Mouse (Mus musculus) hindbrain, embryonic 15.5 days (tissue): ENCODE results near the gene Xrcc6. TPM values are rescaled to one million over a fixed set of nuclear protein-coding genes. Genes with fewer than 3 reads are reported as not detected.
A peak's percentile ranks its signal among the peaks of the same experiment; 100 is the strongest.

ENCODE experiments used
- ATAC-seq: fragments of 200-750 bp; cut with Nextera tagmentation; 2 replicates; pipeline ENCODE4 v1.8.0; 2017; ENCODE audit warnings: low read depth, moderate number of reproducible peaks, moderate TSS enrichment; ENCODE audit not compliant: low FRiP score
- H3K27ac ChIP-seq: fragments of 300-500 bp; sonication (generic); replicated peaks from 2 replicates; pipeline ENCODE4 v1.5.1; 2015; ENCODE audit warnings: mild to moderate bottlenecking, inconsistent platforms
- H3K27me3 ChIP-seq: fragments of 300-500 bp; sonication (generic); 2 replicates; pipeline ENCODE4 v1.6.1; 2015; ENCODE audit warnings: control low read depth, inconsistent platforms
- H3K36me3 ChIP-seq: fragments of 300-500 bp; sonication (generic); 2 replicates; pipeline ENCODE4 v1.6.1; 2015; ENCODE audit warnings: control low read depth, inconsistent platforms
- H3K4me1 ChIP-seq: fragments of 300-500 bp; sonication (generic); replicated peaks from 2 replicates; pipeline ENCODE4 v1.6.1; 2015; ENCODE audit warnings: control low read depth, inconsistent platforms
- H3K4me2 ChIP-seq: fragments of 300-500 bp; sonication (generic); 2 replicates; pipeline ENCODE4 v1.6.1; 2015; ENCODE audit warnings: moderate library complexity, mild to moderate bottlenecking, inconsistent platforms
- H3K4me3 ChIP-seq: fragments of 300-500 bp; sonication (generic); 2 replicates; pipeline ENCODE4 v1.5.1; 2015; ENCODE audit warnings: mild to moderate bottlenecking, inconsistent platforms
- H3K9ac ChIP-seq: fragments of 300-500 bp; sonication (generic); 2 replicates; pipeline ENCODE4 v1.6.1; 2015; ENCODE audit warnings: inconsistent platforms
- H3K9me3 ChIP-seq: fragments of 300-500 bp; sonication (generic); 2 replicates; pipeline ENCODE4 v1.6.1; 2016; ENCODE audit warnings: control low read depth, inconsistent platforms
- WGBS: fragments of 180-500 bp; shearing (Covaris S2); methylation state at CpG from one replicate; pipeline ENCODE4 v1.1.7; 2015; 5-methylcytosine and 5-hydroxymethylcytosine counted together
- polyA plus RNA-seq: library from polyadenylated mRNA; unstranded; fragments of >200 nt; fragmentation: Nextera tagmentation; extraction: Ambion mirVana; gene quantifications from 2 replicates; pipeline ENCODE4 v1.2.1, GENCODE M21; 2015

The Xrcc6 gene
- polyA plus RNA-seq, 1 experiment from 2014 or later: 43.4 TPM

DNA sequence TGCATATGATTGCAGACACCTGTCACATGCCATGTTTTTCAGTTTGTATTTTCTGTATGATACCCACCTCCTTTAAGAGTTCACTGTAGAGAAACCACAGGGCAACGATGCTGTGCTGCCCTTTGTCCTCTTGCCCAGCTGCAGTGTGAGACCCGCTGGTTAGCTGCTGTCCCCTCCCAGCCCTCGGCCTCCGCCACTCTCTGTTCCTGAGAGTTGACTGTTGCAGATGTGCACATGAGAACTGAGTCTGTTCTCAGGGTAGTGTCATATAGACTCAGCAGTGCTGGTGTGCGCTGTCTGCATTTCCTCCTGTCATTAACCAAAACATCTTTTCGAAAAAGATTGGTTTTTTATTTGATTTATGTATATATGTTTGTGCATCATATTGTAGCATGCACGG, 44.8 kb downstream of the Xrcc6 start:
- no peak for ATAC-seq
- Histone ChIP-seq H3K4me3 (no peak overlapping the region), H3K4me1 (no peaks in the 10 kb centered on the region), H3K9ac (no peak overlapping the region), H3K4me2 (no peak overlapping the region), H3K27ac (no peak overlapping the region), H3K9me3 (no peaks in the 10 kb centered on the region), H3K27me3 (no peaks in the 10 kb centered on the region), H3K36me3 (peaks cover 54% of the 10 kb centered on the region)
- 91% methylated on average over 7 of the region's 7 CpGs for WGBS

GRCm38 (mm10) chr15:82033762-82034161, 46.1 kb downstream of the Xrcc6 start, which contains the start of gene Desi1:
Gene Desi1, minus strand, starts transcription at chr15:82033862.
- ATAC-seq: no peak
- no peak within 1 kb of the TSS for H3K4me3 ChIP-seq
- H3K4me1 ChIP-seq: no peaks in the 10 kb centered on the region
- H3K27ac ChIP-seq: no peak within 1 kb of the TSS
- H3K4me2 ChIP-seq: no peak within 1 kb of the TSS
- no peak within 1 kb of the TSS for H3K9ac ChIP-seq
- no peaks in the 10 kb centered on the region for H3K9me3 ChIP-seq
- no peaks in the 10 kb centered on the region for H3K27me3 ChIP-seq
- 92% methylated on average over 4 of the region's 4 CpGs for WGBS
- H3K36me3 ChIP-seq: peaks cover 58% of the 10 kb centered on the region

- Histone ChIP-seq H3K36me3 (peaks cover 56% of the 10 kb centered on the region), H3K27ac (no peak overlapping the region), H3K4me3 (no peak overlapping the region), H3K27me3 (no peaks in the 10 kb centered on the region), H3K9me3 (no peaks in the 10 kb centered on the region), H3K9ac (no peak overlapping the region), H3K4me2 (no peak overlapping the region), H3K4me1 (no peaks in the 10 kb centered on the region)
- 83% methylated on average over 12 of the region's 12 CpGs for WGBS
- ATAC-seq: no peak
Observed at GRCm38 (mm10) chr15:82035904-82036689, 48.5 kb downstream of the Xrcc6 start.

DNA sequence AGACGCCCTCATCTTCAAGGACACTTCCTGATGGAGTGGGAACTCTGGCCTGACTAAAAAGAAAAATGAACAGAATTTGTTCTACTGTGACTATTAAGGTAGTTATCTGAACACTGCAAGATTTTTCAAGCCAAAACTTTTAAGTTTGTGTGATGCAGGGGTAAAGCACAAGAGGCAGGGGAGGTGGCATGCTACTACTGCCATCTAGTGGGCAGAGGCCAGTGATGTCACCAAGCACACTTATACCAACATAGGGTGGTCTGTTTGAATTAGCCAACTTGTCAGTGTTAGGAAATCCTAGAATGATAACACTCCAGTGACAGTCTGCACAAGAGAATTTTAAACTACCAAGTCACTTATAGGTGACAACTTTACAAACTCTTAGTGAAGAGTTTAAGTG, 53.0 kb downstream of the Xrcc6 start:
- H3K9ac ChIP-seq: no peak overlapping the region
- H3K9me3 ChIP-seq: no peaks in the 10 kb centered on the region
- H3K4me2 ChIP-seq: no peak overlapping the region
- 100% methylated on average over 1 of the region's 1 CpGs for WGBS
- H3K4me3 ChIP-seq: no peak overlapping the region
- no peak overlapping the region for H3K27ac ChIP-seq
- H3K27me3 ChIP-seq: no peaks in the 10 kb centered on the region
- peaks cover 16% of the 10 kb centered on the region for H3K4me1 ChIP-seq
- H3K36me3 ChIP-seq: peaks cover 48% of the 10 kb centered on the region
- no peak for ATAC-seq

DNA sequence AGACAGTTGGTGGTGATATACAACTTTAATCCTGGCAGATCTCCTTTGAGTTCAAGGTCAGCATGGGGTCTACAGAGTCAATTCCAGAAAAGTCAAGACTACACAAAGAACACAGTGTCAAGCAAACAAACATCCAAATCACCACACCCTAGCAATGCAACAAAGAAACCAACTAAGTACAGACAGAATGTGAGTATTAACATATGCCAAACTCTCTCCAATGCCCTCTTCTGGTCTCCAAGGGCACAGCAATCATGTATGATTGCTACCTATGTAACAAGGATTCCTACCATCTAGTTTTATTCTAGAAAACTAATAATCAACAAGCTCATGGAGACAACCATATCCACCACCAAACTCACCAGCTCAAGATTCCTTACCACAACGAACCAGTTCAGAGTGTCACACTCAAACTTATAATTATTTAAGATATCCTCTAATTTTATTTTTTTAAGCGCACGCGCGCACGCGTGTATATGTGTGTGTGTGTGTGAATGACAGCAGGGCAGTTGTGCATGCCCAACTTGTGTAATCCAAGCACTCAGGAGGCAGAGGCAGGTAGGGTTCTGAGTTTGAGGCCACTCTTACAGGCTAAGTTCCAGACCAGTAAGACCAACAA, 56.6 kb downstream of the Xrcc6 start:
- Histone ChIP-seq H3K27ac (no peak overlapping the region), H3K4me2 (no peak overlapping the region), H3K9ac (no peak overlapping the region), H3K36me3 (peaks cover 25% of the 10 kb centered on the region), H3K27me3 (no peaks in the 10 kb centered on the region), H3K9me3 (no peaks in the 10 kb centered on the region), H3K4me1 (peaks cover 35% of the 10 kb centered on the region), H3K4me3 (no peak overlapping the region)
- WGBS: 97% methylated on average over 7 of the region's 7 CpGs
- no peak for ATAC-seq

GRCm38 (mm10) chr15:82046246-82046891, 58.7 kb downstream of the Xrcc6 start:
- peak overlapping the region; percentile 92; the same call in 1 of the 2 replicates for H3K27ac ChIP-seq
- H3K4me2 ChIP-seq: peak overlapping the region; percentile 95
- no peaks in the 10 kb centered on the region for H3K27me3 ChIP-seq
- ATAC-seq: no peak
- H3K9ac ChIP-seq: peak overlapping the region; percentile 72
- WGBS: 6% methylated on average over 26 of the region's 26 CpGs
- peak overlapping the region; percentile 75 for H3K4me3 ChIP-seq
- peaks cover 10% of the 10 kb centered on the region; the same call in 1 of the 2 replicates for H3K36me3 ChIP-seq
- H3K4me1 ChIP-seq: peaks cover 35% of the 10 kb centered on the region
- no peaks in the 10 kb centered on the region for H3K9me3 ChIP-seq

DNA sequence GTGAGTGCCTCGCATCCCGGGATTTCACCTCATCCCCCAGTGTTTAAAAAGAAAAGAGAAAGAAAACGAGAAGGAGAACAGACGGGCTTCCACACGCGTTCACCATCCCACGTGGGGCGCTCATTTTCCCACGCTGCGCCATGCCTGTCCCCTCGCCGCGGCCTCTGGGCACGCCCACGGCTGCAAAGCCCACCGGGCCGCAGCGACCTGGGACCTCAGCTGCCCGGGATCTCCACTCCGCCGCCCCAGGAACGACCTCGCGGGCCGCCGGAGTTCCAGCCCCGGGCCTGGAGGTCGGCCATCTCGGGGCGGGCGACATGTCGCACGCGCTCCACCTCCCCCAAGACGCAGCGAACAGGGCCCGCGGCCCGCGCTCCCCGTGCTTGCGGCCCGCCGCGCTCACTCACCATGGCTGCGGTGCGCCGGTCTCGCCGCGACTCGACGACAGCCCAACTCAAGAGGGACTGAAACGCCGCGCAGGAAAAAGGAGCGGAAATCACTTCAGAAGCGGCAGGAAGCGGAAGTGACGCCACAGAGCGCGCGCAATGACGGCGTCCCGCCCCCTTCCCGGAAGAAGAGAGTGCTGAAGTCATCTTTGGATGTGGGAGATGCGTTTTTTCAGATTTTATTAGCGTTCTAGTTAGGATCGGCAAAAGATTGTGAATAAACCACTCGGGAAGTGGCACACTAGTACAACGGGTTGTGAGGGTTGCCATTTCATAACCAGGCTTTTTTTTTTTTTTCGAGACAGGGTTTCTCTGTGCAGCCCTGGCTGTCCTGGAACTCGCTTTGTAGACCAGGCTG, 59.6 kb downstream of the Xrcc6 start, which contains the start of gene Snu13:
Gene Snu13 (minus strand): TSS at position 519 of the 804 bp plus-strand sequence.
- Histone ChIP-seq H3K4me3 (peak within 1 kb of the TSS; percentile 75), H3K27me3 (no peaks in the 10 kb centered on the region), H3K4me2 (peak within 1 kb of the TSS; percentile 95), H3K4me1 (peaks cover 35% of the 10 kb centered on the region), H3K27ac (peak within 1 kb of the TSS; percentile 92), H3K9me3 (no peaks in the 10 kb centered on the region), H3K9ac (peak within 1 kb of the TSS; percentile 72), H3K36me3 (peaks cover 9% of the 10 kb centered on the region; the same call in 1 of the 2 replicates)
- under 1% methylated on average over 74 of the region's 74 CpGs for WGBS
- ATAC-seq: peak; percentile 93

- H3K9ac ChIP-seq: no peak overlapping the region
- no peaks in the 10 kb centered on the region for H3K9me3 ChIP-seq
- H3K4me2 ChIP-seq: no peak overlapping the region
- WGBS: 70% methylated on average over 5 of the region's 5 CpGs
- H3K27me3 ChIP-seq: no peaks in the 10 kb centered on the region
- H3K27ac ChIP-seq: no peak overlapping the region
- H3K4me1 ChIP-seq: 0 out of 2 replicates have a peak, but pooled peaks cover 7% of the 10 kb centered on the region
- H3K4me3 ChIP-seq: no peak overlapping the region
- no peak for ATAC-seq
- H3K36me3 ChIP-seq: no peaks in the 10 kb centered on the region
Observed at GRCm38 (mm10) chr15:82052544-82052943, 64.9 kb downstream of the Xrcc6 start.

GRCm38 (mm10) chr15:82058719-82059201, 71.1 kb downstream of the Xrcc6 start, which contains the start of gene 4930407I10Rik:
Gene 4930407I10Rik, plus strand, starts transcription at chr15:82059151.
- H3K4me3 ChIP-seq: no peak within 1 kb of the TSS
- no peak for ATAC-seq
- H3K36me3 ChIP-seq: no peaks in the 10 kb centered on the region
- H3K4me2 ChIP-seq: no peak within 1 kb of the TSS
- H3K9me3 ChIP-seq: no peaks in the 10 kb centered on the region
- H3K4me1 ChIP-seq: no peaks in the 10 kb centered on the region
- no peak within 1 kb of the TSS for H3K9ac ChIP-seq
- no peak within 1 kb of the TSS for H3K27ac ChIP-seq
- H3K27me3 ChIP-seq: no peaks in the 10 kb centered on the region; the same call in 1 of the 2 replicates
- 88% methylated on average over 1 of the region's 1 CpGs for WGBS

GRCm38 (mm10) chr15:82063909-82064308, 76.3 kb downstream of the Xrcc6 start:
- peaks cover 14% of the 10 kb centered on the region for H3K27me3 ChIP-seq

GRCm38 (mm10) chr15:82065511-82065910, 77.9 kb downstream of the Xrcc6 start:
- ATAC-seq: peak; percentile 51; the same call in 1 of the 2 replicates
- Histone ChIP-seq H3K4me3 (no peak overlapping the region), H3K4me2 (no peak overlapping the region), H3K27ac (no peak overlapping the region), H3K9ac (no peak overlapping the region), H3K9me3 (no peaks in the 10 kb centered on the region), H3K36me3 (no peaks in the 10 kb centered on the region), H3K4me1 (no peaks in the 10 kb centered on the region; the same call in 1 of the 2 replicates), H3K27me3 (peaks cover 30% of the 10 kb centered on the region)
- 20% methylated on average over 7 of the region's 7 CpGs for WGBS

More at GRCm38 (mm10) chr15:82063909-82064308, 76.3 kb downstream of the Xrcc6 start:
- no peak overlapping the region for H3K9ac ChIP-seq
- no peak overlapping the region for H3K4me3 ChIP-seq
- H3K9me3 ChIP-seq: no peaks in the 10 kb centered on the region
- ATAC-seq: no peak
- H3K36me3 ChIP-seq: no peaks in the 10 kb centered on the region
- WGBS: 75% methylated on average over 14 of the region's 14 CpGs
- no peaks in the 10 kb centered on the region for H3K4me1 ChIP-seq
- no peak overlapping the region for H3K27ac ChIP-seq
- H3K4me2 ChIP-seq: no peak overlapping the region
